Mouse (Mus musculus): ENCODE measurements around the gene Lamp1. TPM values are rescaled to one million over a fixed set of nuclear protein-coding genes. Genes with fewer than 3 reads are reported as not detected.

Gene Lamp1
- total RNA-seq (2023) = 100 to 1,000 TPM; 295 to 392 TPM

GRCm38 (mm10) chr8:13158718-13159376 lies at the start of gene Lamp1:
Lamp1 (plus strand) TSS chr8:13159161.

GRCm38 (mm10) chr8:13200301-13201012 lies 41.5 kb downstream of the Lamp1 start, which contains the start of gene Grtp1:
Grtp1 (minus strand) TSS chr8:13200620.

Other genes with a start within 250 kb of the Lamp1 start
- 1 to 10 TPM; 1.2 to 2.1 TPM for gene F7, start 133.1 kb upstream of the Lamp1 start, total RNA-seq (2023)
- 10 to 100 TPM; 39.8 to 60.3 TPM for gene F10, start 121.9 kb upstream of the Lamp1 start, total RNA-seq (2023)
- gene Proz, start 98.2 kb upstream of the Lamp1 start, total RNA-seq (2023) = under 1 TPM in 1 of 2 experiments, not detected in 1; 0.18 TPM
- 10 to 100 TPM; 21.5 to 24.8 TPM for gene Pcid2, start 53.7 kb upstream of the Lamp1 start, total RNA-seq (2023)
- gene Cul4a, start 53.5 kb upstream of the Lamp1 start, total RNA-seq (2023) = 10 to 100 TPM; 40.5 to 45.0 TPM
- gene Grtp1, start 41.5 kb downstream of the Lamp1 start, total RNA-seq (2023) = under 1 TPM; 0.26 to 0.36 TPM
- not detected for gene Adprhl1, start 95.0 kb downstream of the Lamp1 start, total RNA-seq (2023)
- gene Dcun1d2, start 129.0 kb downstream of the Lamp1 start, total RNA-seq (2023) = 1 to 10 TPM; 9.3 to 10.0 TPM
- gene Tmco3, start 129.0 kb downstream of the Lamp1 start, total RNA-seq (2023) = 10 to 100 TPM; 44.0 to 48.5 TPM
- 100 to 1,000 TPM; 172 to 199 TPM for gene Tfdp1, start 179.6 kb downstream of the Lamp1 start, total RNA-seq (2023)
- gene Atp4b, start 237.7 kb downstream of the Lamp1 start, total RNA-seq (2023) = under 1 TPM in 1 of 2 experiments, not detected in 1; 0.71 TPM
- gene Grk1, start 245.9 kb downstream of the Lamp1 start, total RNA-seq (2023) = under 1 TPM; 0.09 TPM